ENCODE assay signal across 8 mouse cellular contexts in the genomic region with DNA sequence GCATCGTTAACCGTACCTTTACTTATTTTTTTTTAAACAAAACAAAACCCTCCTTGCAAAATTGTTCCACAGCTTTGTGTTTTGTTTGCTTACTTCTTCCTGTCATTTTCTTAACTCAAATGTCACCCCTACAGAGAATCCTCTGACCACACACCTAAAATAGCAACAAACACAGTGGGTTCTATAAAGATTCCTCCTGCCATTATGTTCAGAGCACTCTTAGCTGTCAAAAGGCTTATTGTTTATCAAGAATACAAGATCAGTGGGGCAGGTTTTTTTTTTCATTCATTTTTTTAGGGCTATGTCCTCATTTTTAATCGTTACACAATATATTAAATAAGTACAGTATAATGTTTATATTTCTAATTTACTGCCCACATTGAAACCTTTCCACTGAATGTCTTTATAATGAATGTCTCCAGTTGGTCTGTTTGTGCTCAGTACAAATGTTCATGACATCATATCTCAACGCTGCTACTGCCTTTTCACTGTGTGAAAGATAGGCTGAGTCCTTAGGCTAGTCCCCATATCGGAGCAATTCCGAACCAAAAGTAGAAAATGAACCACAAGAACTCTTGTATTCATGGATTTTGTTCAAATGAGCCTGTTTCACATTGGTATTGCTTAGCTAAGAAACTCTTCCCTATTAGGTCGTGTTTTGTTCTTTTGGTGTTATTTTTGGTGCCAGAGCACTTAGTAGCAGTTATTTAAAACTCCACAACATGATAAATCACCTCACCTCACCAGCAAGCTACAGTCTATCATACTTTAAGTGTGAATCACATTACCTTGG. TPM values are rescaled to one million over a fixed set of nuclear protein-coding genes. Genes with fewer than 3 reads are reported as not detected.
DNase-seq lines count a peak whose midpoint lies in the region; ATAC-seq and TF ChIP-seq lines count a peak whose summit lies in the region.

No protein-coding gene starts in this region.

- no peaks in the 10 kb centered on the region; the same call in 1 of the 2 replicates for H3K4me1 ChIP-seq in thymus, adult 2 months (replicated peaks; ENCODE audit: control insufficient read depth, insufficient read depth, low read length)
- H3K4me1 ChIP-seq in liver, embryonic 12.5 days: peaks cover 23% of the 10 kb centered on the region

- peak; percentile 15 to 58 for DNase-seq in cerebellum, postnatal 10 days
- DNase-seq in cerebellum, adult 18-20 months: no peak
- no peak for DNase-seq in thymus, adult 2 months
- no peak for DNase-seq in thymus, postnatal 14 days
- no peak for DNase-seq in layer of hippocampus, adult 9-10 months (ENCODE audit: low spot score)
- DNase-seq in adrenal gland, postnatal 25 days: no peak

- no peak for ATAC-seq in liver, embryonic 12.5 days
- no peak for ATAC-seq in frontal cortex, adult (ENCODE audit: low TSS enrichment)

- H3K36me3 ChIP-seq in thymus, adult 2 months (ENCODE audit: control insufficient read depth, insufficient read depth, low read length): no peaks in the 10 kb centered on the region
- no peaks in the 10 kb centered on the region for H3K36me3 ChIP-seq in liver, embryonic 12.5 days

- no peak for TF ChIP-seq CTCF in thymus, adult 2 months (IDR thresholded peaks at IDR 0.05; ENCODE audit: borderline replicate concordance, control insufficient read depth, extremely low read depth, insufficient read depth, low read length, poor library complexity)

- H3K9ac ChIP-seq in liver, embryonic 12.5 days: peak overlapping the region; percentile 94

- peaks cover 3% of the 10 kb centered on the region; the same call in 1 of the 2 replicates for H3K9me3 ChIP-seq in liver, embryonic 12.5 days (replicated peaks)

- no peak for TF ChIP-seq POLR2A in thymus, adult 2 months (IDR thresholded peaks at IDR 0.05; ENCODE audit: control insufficient read depth, extremely low read depth, insufficient read depth, low read length, poor library complexity)

- no peaks in the 10 kb centered on the region for H3K27me3 ChIP-seq in thymus, adult 2 months (ENCODE audit: control insufficient read depth, insufficient read depth, low read length)
- no peaks in the 10 kb centered on the region for H3K27me3 ChIP-seq in liver, embryonic 12.5 days (replicated peaks)

- 34% methylated on average over 7 of the region's 7 CpGs for WGBS in thymus, adult 2 months
- 23% methylated on average over 7 of the region's 7 CpGs for WGBS in liver, embryonic 12.5 days (ENCODE audit: insufficient replicate concordance)

- H3K4me2 ChIP-seq in liver, embryonic 12.5 days: peak overlapping the region; percentile 96

- no peak overlapping the region for H3K4me3 ChIP-seq in thymus, adult 2 months (ENCODE audit: control insufficient read depth, insufficient read depth, low read length)
- peak overlapping the region; percentile 98 for H3K4me3 ChIP-seq in liver, embryonic 12.5 days

- H3K27ac ChIP-seq in thymus, adult 2 months (ENCODE audit: control insufficient read depth, insufficient read depth, low read length): peak overlapping the region; percentile 95; the same call in 1 of the 2 replicates
- H3K27ac ChIP-seq in liver, embryonic 12.5 days: peak overlapping the region; percentile 99

RNA-seq across cellular contexts. Expression of a gene that starts 1.2 kb away (rescaled TPM):
- 18.9 and 19.4 TPM in 2 replicates for polyA plus RNA-seq in thymus, adult 2 months (2012; rRNA removed)
- 3.8 and 4.2 TPM in 2 replicates for polyA plus RNA-seq in liver, embryonic 12.5 days (2016; fragmentation: Nextera tagmentation; extraction: Ambion mirVana)
- 145 and 165 TPM in 2 replicates for total RNA-seq in adrenal gland, postnatal 25 days (2021)

Comparison
In these comparisons a context has a peak if more than half of its experiments do, and no peak if none do; other contexts are left out.
1. DNase-seq: peak in cerebellum, postnatal 10 days (2 of 2); none in cerebellum, adult 18-20 months (0 of 2), thymus, adult 2 months (single experiment), thymus, postnatal 14 days (single experiment), layer of hippocampus, adult 9-10 months (single experiment) and adrenal gland, postnatal 25 days (single experiment).